Mouse (Mus musculus): Measurements from ENCODE around the gene Arhgap21. TPM values are rescaled to one million over a fixed set of nuclear protein-coding genes. Genes with fewer than 3 reads are reported as not detected.
A peak's percentile ranks its signal among the peaks of the same experiment; 100 is the strongest.

The Arhgap21 gene
- 27.4 and 28.0 TPM in 2 replicates for polyA plus RNA-seq (2014; fragmentation: Nextera tagmentation; extraction: Ambion mirVana)

DNA sequence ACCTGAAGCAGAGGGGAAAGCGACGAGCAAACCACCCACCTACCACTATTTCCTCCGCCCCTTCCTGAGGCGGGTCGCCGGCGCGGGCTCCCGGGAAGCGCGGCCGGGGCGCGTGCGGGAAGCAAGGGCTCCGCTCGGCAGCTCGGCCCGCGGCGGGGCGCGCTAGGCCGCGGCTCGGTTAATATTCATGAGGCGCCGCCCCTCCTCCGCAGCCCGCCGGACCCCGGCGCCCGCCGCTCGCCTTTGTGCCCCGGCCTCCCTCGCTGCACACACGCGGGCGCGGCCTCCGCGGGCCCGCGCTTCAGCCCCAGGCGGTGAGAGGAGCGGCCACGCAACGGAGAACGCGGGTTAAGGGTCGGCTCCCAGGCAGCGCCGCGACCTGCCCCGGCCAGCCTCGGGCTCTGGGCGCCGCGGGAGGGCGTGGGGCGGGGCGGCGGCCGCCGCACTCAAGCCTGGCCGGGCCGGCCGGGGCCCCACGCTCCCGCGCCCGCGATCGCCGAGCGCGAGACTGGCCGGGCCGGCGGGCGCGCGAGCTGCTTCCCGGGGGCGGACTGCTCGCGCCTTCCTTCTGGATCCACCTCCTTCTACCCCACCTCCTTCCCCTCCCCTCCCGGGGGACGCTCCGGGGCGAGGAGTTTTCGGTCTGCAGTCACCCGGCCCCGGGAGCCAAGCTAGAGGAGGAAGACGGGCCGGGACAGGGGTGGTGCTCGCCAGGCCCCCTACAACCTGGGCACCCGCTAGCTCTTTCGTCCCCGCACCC is at the start of gene Arhgap21:
Gene Arhgap21 (minus strand): TSS at position 441 of the 760 bp plus-strand sequence.
- Histone ChIP-seq H3K4me3 (ENCODE audit: control insufficient read depth in 1 of 2, insufficient read depth in 1 of 2, low read depth in 1 of 2, low read length in 2 of 2) (peak within 1 kb of the TSS; percentile 72 to 95), H3K4me2 (ENCODE audit: low read length) (peak within 1 kb of the TSS; percentile 91), H3K9ac (ENCODE audit: low read length) (peak within 1 kb of the TSS; percentile 99), H3K27me3 (ENCODE audit: control insufficient read depth, insufficient read depth, low read length) (no peaks in the 10 kb centered on the region), H3K27ac (replicated peaks in 1 of 2; ENCODE audit: control insufficient read depth in 1 of 2, insufficient read depth in 1 of 2, low read depth in 2 of 2, low read length in 2 of 2) (peak within 1 kb of the TSS; percentile 94 to 99), H3K36me3 (ENCODE audit: control insufficient read depth, insufficient read depth, low read length) (no peaks in the 10 kb centered on the region), H3K4me1 (ENCODE audit: control insufficient read depth in 2 of 2, insufficient read depth in 2 of 2, low read length in 2 of 2) (peaks cover 6 to 29% of the 10 kb centered on the region in 2 experiments), H3K9me3 (ENCODE audit: control insufficient read depth, low read length) (no peaks in the 10 kb centered on the region)
- under 1% methylated on average over 81 of the region's 102 CpGs for WGBS
- ATAC-seq (ENCODE audit: insufficient number of reproducible peaks, insufficient read depth, low FRiP score, low read depth), result peak; percentile 57

GRCm38 (mm10) chr2:21016589-21016988 is 47.9 kb upstream of the Arhgap21 start:
- no peak overlapping the region for H3K27ac ChIP-seq (replicated peaks in 1 of 2; ENCODE audit: control insufficient read depth in 1 of 2, insufficient read depth in 1 of 2, low read depth in 2 of 2, low read length in 2 of 2)
- 83% methylated on average over 7 of the region's 7 CpGs for WGBS

GRCm38 (mm10) chr2:21010806-21011397 is 42.2 kb upstream of the Arhgap21 start:
- WGBS, result 71% methylated on average over 11 of the region's 11 CpGs
- Histone ChIP-seq H3K4me1 (ENCODE audit: control insufficient read depth in 2 of 2, insufficient read depth in 2 of 2, low read length in 2 of 2) (no peaks in the 10 kb centered on the region), H3K4me3 (ENCODE audit: control insufficient read depth in 1 of 2, insufficient read depth in 1 of 2, low read depth in 1 of 2, low read length in 2 of 2) (no peak overlapping the region), H3K9ac (ENCODE audit: low read length) (no peak overlapping the region), H3K9me3 (ENCODE audit: control insufficient read depth, low read length) (no peaks in the 10 kb centered on the region), H3K36me3 (ENCODE audit: control insufficient read depth, insufficient read depth, low read length) (no peaks in the 10 kb centered on the region), H3K4me2 (ENCODE audit: low read length) (no peak overlapping the region), H3K27me3 (ENCODE audit: control insufficient read depth, insufficient read depth, low read length) (no peaks in the 10 kb centered on the region), H3K27ac (replicated peaks in 1 of 2; ENCODE audit: control insufficient read depth in 1 of 2, insufficient read depth in 1 of 2, low read depth in 2 of 2, low read length in 2 of 2) (no peak overlapping the region)
- ATAC-seq (ENCODE audit: insufficient number of reproducible peaks, insufficient read depth, low FRiP score, low read depth), result no peak

More at GRCm38 (mm10) chr2:21016589-21016988, 47.9 kb upstream of the Arhgap21 start:
- H3K4me2 ChIP-seq (ENCODE audit: low read length), result no peak overlapping the region
- H3K4me1 ChIP-seq (ENCODE audit: control insufficient read depth in 2 of 2, insufficient read depth in 2 of 2, low read length in 2 of 2), result no peaks in the 10 kb centered on the region
- no peaks in the 10 kb centered on the region for H3K27me3 ChIP-seq (ENCODE audit: control insufficient read depth, insufficient read depth, low read length)
- H3K9me3 ChIP-seq (ENCODE audit: control insufficient read depth, low read length), result no peaks in the 10 kb centered on the region
- no peak for ATAC-seq (ENCODE audit: insufficient number of reproducible peaks, insufficient read depth, low FRiP score, low read depth)
- no peak overlapping the region for H3K4me3 ChIP-seq (ENCODE audit: control insufficient read depth in 1 of 2, insufficient read depth in 1 of 2, low read depth in 1 of 2, low read length in 2 of 2)
- no peak overlapping the region for H3K9ac ChIP-seq (ENCODE audit: low read length)
- H3K36me3 ChIP-seq (ENCODE audit: control insufficient read depth, insufficient read depth, low read length), result no peaks in the 10 kb centered on the region

- H3K4me1 ChIP-seq (ENCODE audit: control insufficient read depth in 2 of 2, insufficient read depth in 2 of 2, low read length in 2 of 2), result no peaks in the 10 kb centered on the region
- no peaks in the 10 kb centered on the region for H3K36me3 ChIP-seq (ENCODE audit: control insufficient read depth, insufficient read depth, low read length)
- H3K4me3 ChIP-seq (ENCODE audit: control insufficient read depth in 1 of 2, insufficient read depth in 1 of 2, low read depth in 1 of 2, low read length in 2 of 2), result no peak overlapping the region
- no peaks in the 10 kb centered on the region for H3K9me3 ChIP-seq (ENCODE audit: control insufficient read depth, low read length)
- WGBS, result 80% methylated on average over 9 of the region's 9 CpGs
- no peak overlapping the region for H3K27ac ChIP-seq (replicated peaks in 1 of 2; ENCODE audit: control insufficient read depth in 1 of 2, insufficient read depth in 1 of 2, low read depth in 2 of 2, low read length in 2 of 2)
- H3K9ac ChIP-seq (ENCODE audit: low read length), result no peak overlapping the region
- no peak for ATAC-seq (ENCODE audit: insufficient number of reproducible peaks, insufficient read depth, low FRiP score, low read depth)
- no peaks in the 10 kb centered on the region for H3K27me3 ChIP-seq (ENCODE audit: control insufficient read depth, insufficient read depth, low read length)
- H3K4me2 ChIP-seq (ENCODE audit: low read length), result no peak overlapping the region
Measured at GRCm38 (mm10) chr2:21010219-21010618, 41.5 kb upstream of the Arhgap21 start.

GRCm38 (mm10) chr2:21009258-21010140 is 40.8 kb upstream of the Arhgap21 start:
- H3K27me3 ChIP-seq (ENCODE audit: control insufficient read depth, insufficient read depth, low read length), result no peaks in the 10 kb centered on the region
- no peaks in the 10 kb centered on the region for H3K4me1 ChIP-seq (ENCODE audit: control insufficient read depth in 2 of 2, insufficient read depth in 2 of 2, low read length in 2 of 2)
- no peak overlapping the region for H3K4me3 ChIP-seq (ENCODE audit: control insufficient read depth in 1 of 2, insufficient read depth in 1 of 2, low read depth in 1 of 2, low read length in 2 of 2)
- no peak overlapping the region for H3K27ac ChIP-seq (replicated peaks in 1 of 2; ENCODE audit: control insufficient read depth in 1 of 2, insufficient read depth in 1 of 2, low read depth in 2 of 2, low read length in 2 of 2)
- no peak overlapping the region for H3K9ac ChIP-seq (ENCODE audit: low read length)
- 49% methylated on average over 16 of the region's 16 CpGs for WGBS
- ATAC-seq (ENCODE audit: insufficient number of reproducible peaks, insufficient read depth, low FRiP score, low read depth), result no peak
- no peak overlapping the region for H3K4me2 ChIP-seq (ENCODE audit: low read length)
- no peaks in the 10 kb centered on the region for H3K9me3 ChIP-seq (ENCODE audit: control insufficient read depth, low read length)
- H3K36me3 ChIP-seq (ENCODE audit: control insufficient read depth, insufficient read depth, low read length), result no peaks in the 10 kb centered on the region

- H3K4me1 ChIP-seq (ENCODE audit: control insufficient read depth in 2 of 2, insufficient read depth in 2 of 2, low read length in 2 of 2), result no peaks in the 10 kb centered on the region
- no peak overlapping the region for H3K4me3 ChIP-seq (ENCODE audit: control insufficient read depth in 1 of 2, insufficient read depth in 1 of 2, low read depth in 1 of 2, low read length in 2 of 2)
- ATAC-seq (ENCODE audit: insufficient number of reproducible peaks, insufficient read depth, low FRiP score, low read depth), result no peak
- H3K36me3 ChIP-seq (ENCODE audit: control insufficient read depth, insufficient read depth, low read length), result no peaks in the 10 kb centered on the region
- no peaks in the 10 kb centered on the region for H3K9me3 ChIP-seq (ENCODE audit: control insufficient read depth, low read length)
- H3K27ac ChIP-seq (replicated peaks in 1 of 2; ENCODE audit: control insufficient read depth in 1 of 2, insufficient read depth in 1 of 2, low read depth in 2 of 2, low read length in 2 of 2), result no peak overlapping the region
- H3K4me2 ChIP-seq (ENCODE audit: low read length), result no peak overlapping the region
- 79% methylated on average over 8 of the region's 8 CpGs for WGBS
- no peak overlapping the region for H3K9ac ChIP-seq (ENCODE audit: low read length)
- H3K27me3 ChIP-seq (ENCODE audit: control insufficient read depth, insufficient read depth, low read length), result no peaks in the 10 kb centered on the region
Measured at GRCm38 (mm10) chr2:21002538-21002937, 33.9 kb upstream of the Arhgap21 start.

- Histone ChIP-seq H3K9me3 (ENCODE audit: control insufficient read depth, low read length) (no peaks in the 10 kb centered on the region), H3K27ac (replicated peaks in 1 of 2; ENCODE audit: control insufficient read depth in 1 of 2, insufficient read depth in 1 of 2, low read depth in 2 of 2, low read length in 2 of 2) (no peak overlapping the region), H3K27me3 (ENCODE audit: control insufficient read depth, insufficient read depth, low read length) (no peaks in the 10 kb centered on the region), H3K4me3 (ENCODE audit: control insufficient read depth in 1 of 2, insufficient read depth in 1 of 2, low read depth in 1 of 2, low read length in 2 of 2) (no peak overlapping the region), H3K36me3 (ENCODE audit: control insufficient read depth, insufficient read depth, low read length) (no peaks in the 10 kb centered on the region), H3K9ac (ENCODE audit: low read length) (no peak overlapping the region), H3K4me1 (ENCODE audit: control insufficient read depth in 2 of 2, insufficient read depth in 2 of 2, low read length in 2 of 2) (no peaks in the 10 kb centered on the region), H3K4me2 (ENCODE audit: low read length) (no peak overlapping the region)
- WGBS, result 75% methylated on average over 5 of the region's 5 CpGs
- ATAC-seq (ENCODE audit: insufficient number of reproducible peaks, insufficient read depth, low FRiP score, low read depth), result no peak
Measured at GRCm38 (mm10) chr2:21001156-21001555, 32.5 kb upstream of the Arhgap21 start.

Data from heart, embryonic 14.5 days (tissue).